ENCODE assay signal across 19 mouse cellular contexts in genomic region chr13:37142812-37143211, GRCm38 (mm10).
"Had no signal": no experiment of that assay in that cellular context is flagged by ENCODE, and none has a peak within 500 bp of the region (broad histone marks: within the 10 kb centered on the region; RNA-seq: fewer than 3 reads in every experiment).

No protein-coding gene starts in this region.

- DNase-seq: cerebellum, adult 8-10 months; cerebellum, adult 9-10 months; cerebellum, adult 9-11 months; cerebellum, postnatal 10 days; cerebellum, postnatal 14 days; cerebellum, postnatal 25 days; cerebellum, postnatal 36 days; embryo, embryonic 11 days; forebrain, postnatal 0 days; gastrocnemius, adult 2 months; gastrocnemius, postnatal 14 days; gastrocnemius, postnatal 25 days; gastrocnemius, postnatal 36 days; heart, adult 18-20 months; heart, adult 2 months had no signal

- ATAC-seq: forebrain, embryonic 13.5 days; forebrain, embryonic 14.5 days; forebrain, embryonic 15.5 days; forebrain, embryonic 16.5 days; forebrain, postnatal 0 days had no signal
